Mouse (Mus musculus) heart, embryonic 12.5 days (tissue): ENCODE data around the gene Cux1. TPM values are rescaled to one million over a fixed set of nuclear protein-coding genes. Genes with fewer than 3 reads are reported as not detected.

Source experiments
- ATAC-seq: fragments of 200-750 bp; cut with Nextera tagmentation; 2 replicates; pipeline ENCODE4 v1.8.0; 2017; ENCODE audit warnings: moderate TSS enrichment, moderate library complexity; ENCODE audit not compliant: insufficient number of reproducible peaks, low FRiP score
- H3K27ac ChIP-seq: fragments of 300-500 bp; sonication (generic); 2 replicates; pipeline ENCODE4 v1.5.1; 2016; ENCODE audit warnings: mild to moderate bottlenecking, moderate library complexity; ENCODE audit not compliant: poor library complexity, severe bottlenecking
- H3K27me3 ChIP-seq: fragments of 300-500 bp; sonication (generic); replicated peaks from 2 replicates; pipeline ENCODE4 v1.6.1; 2016; ENCODE audit warnings: mild to moderate bottlenecking, moderate library complexity
- H3K36me3 ChIP-seq: fragments of 300-500 bp; sonication (generic); 2 replicates; pipeline ENCODE4 v1.6.1; 2016; ENCODE audit warnings: mild to moderate bottlenecking, moderate library complexity
- H3K4me1 ChIP-seq: fragments of 300-500 bp; sonication (generic); replicated peaks from 2 replicates; pipeline ENCODE4 v1.6.1; 2016; ENCODE audit warnings: mild to moderate bottlenecking
- H3K4me2 ChIP-seq: fragments of 300-500 bp; sonication (generic); 2 replicates; pipeline ENCODE4 v1.6.1; 2016; ENCODE audit warnings: mild to moderate bottlenecking, moderate library complexity
- H3K4me3 ChIP-seq: fragments of 300-500 bp; sonication (generic); 2 replicates; pipeline ENCODE4 v1.5.1; 2016; ENCODE audit warnings: mild to moderate bottlenecking
- H3K9ac ChIP-seq: fragments of 300-500 bp; sonication (generic); 2 replicates; pipeline ENCODE4 v1.6.1; 2016; ENCODE audit warnings: mild to moderate bottlenecking, moderate library complexity
- H3K9me3 ChIP-seq: fragments of 300-500 bp; sonication (generic); replicated peaks from 2 replicates; pipeline ENCODE4 v1.6.1; 2016; ENCODE audit warnings: mild to moderate bottlenecking, moderate library complexity
- WGBS: fragments of 180-500 bp; shearing (Covaris S2); methylation state at CpG from one replicate; pipeline ENCODE4 v1.1.7; 2016; 5-methylcytosine and 5-hydroxymethylcytosine counted together
- polyA plus RNA-seq: library from polyadenylated mRNA; unstranded; fragments of >200 nt; fragmentation: Nextera tagmentation; extraction: Ambion mirVana; gene quantifications from 2 replicates; pipeline ENCODE4 v1.2.1, GENCODE M21; 2016

The Cux1 gene
- polyA plus RNA-seq, 1 experiment from 2014 or later = 81.0 TPM

DNA sequence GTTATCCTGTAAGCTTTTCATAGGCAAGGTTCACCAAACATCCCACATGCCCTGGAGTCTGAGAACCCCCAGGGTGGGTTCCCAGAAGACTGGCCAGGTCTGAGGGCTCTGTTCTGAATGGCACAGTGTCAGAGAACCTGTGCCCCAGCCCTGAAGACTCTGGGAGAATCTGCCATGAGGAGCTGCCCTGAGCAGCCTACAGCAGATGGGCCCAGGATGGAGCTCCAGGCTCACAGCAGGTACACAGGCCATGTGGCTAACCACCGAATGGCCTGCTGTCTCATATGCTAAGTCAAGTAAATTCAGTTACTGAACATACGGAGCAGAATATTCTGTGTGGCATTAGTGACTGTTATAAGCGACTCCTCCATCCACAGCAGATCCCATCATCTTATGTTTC, 80.9 kb downstream of the Cux1 start:
- H3K27ac ChIP-seq = no peak overlapping the region
- peaks cover 45% of the 10 kb centered on the region for H3K4me1 ChIP-seq
- no peak overlapping the region for H3K9ac ChIP-seq
- no peaks in the 10 kb centered on the region for H3K9me3 ChIP-seq
- WGBS = 91% methylated on average over 3 of the region's 3 CpGs
- no peak overlapping the region for H3K4me2 ChIP-seq
- H3K27me3 ChIP-seq = no peaks in the 10 kb centered on the region
- ATAC-seq = no peak
- H3K36me3 ChIP-seq = peaks cover 22% of the 10 kb centered on the region
- H3K4me3 ChIP-seq = no peak overlapping the region

DNA sequence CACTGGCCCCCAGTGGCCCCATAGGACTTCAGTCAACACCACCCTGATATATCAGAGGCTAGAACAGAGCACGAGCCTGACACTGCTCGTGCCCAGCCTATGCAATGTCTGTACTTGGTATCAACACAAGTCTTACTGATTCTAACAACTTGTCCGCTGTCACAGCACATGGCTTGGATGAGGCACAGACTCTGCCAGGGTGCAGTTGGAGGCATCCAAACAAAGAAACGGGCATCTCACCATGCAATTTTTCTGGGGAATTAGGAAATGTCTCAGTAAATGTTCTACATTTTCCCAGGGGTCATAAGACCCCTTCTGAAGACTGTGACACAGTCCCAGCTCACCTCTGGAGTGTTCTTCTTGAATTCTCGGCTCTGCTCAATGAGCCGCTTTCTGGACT, 81.9 kb downstream of the Cux1 start:
- H3K36me3 ChIP-seq = peaks cover 22% of the 10 kb centered on the region
- H3K4me3 ChIP-seq = no peak overlapping the region
- no peak overlapping the region for H3K4me2 ChIP-seq
- no peaks in the 10 kb centered on the region for H3K9me3 ChIP-seq
- H3K27me3 ChIP-seq = no peaks in the 10 kb centered on the region
- no peak for ATAC-seq
- no peak overlapping the region for H3K27ac ChIP-seq
- H3K9ac ChIP-seq = no peak overlapping the region
- WGBS = 82% methylated on average over 6 of the region's 6 CpGs
- H3K4me1 ChIP-seq = peaks cover 44% of the 10 kb centered on the region

DNA sequence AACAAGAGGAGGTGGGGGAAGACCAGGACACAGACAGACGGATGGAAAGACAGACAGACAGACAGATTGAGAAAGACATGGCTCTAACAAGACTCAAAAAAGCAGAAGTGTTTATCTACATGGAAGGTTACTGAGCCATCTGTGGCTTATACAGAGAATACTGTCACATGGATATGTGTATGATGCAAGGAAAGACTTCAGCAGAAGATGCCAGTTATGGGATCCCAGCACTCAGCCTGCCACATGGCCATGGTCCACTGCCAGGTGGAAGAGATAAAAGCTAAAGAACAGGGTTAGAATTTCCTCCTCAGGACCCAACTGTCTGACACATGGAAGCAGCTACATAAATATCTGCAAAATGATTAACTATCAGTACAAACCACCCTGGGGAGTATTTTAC, 84.9 kb downstream of the Cux1 start:
- Histone ChIP-seq H3K27ac (no peak overlapping the region; the same call in 1 of the 2 replicates), H3K4me1 (peaks cover 43% of the 10 kb centered on the region), H3K9ac (no peak overlapping the region), H3K36me3 (peaks cover 22% of the 10 kb centered on the region), H3K9me3 (no peaks in the 10 kb centered on the region), H3K27me3 (no peaks in the 10 kb centered on the region), H3K4me2 (no peak overlapping the region), H3K4me3 (no peak overlapping the region)
- WGBS = 83% methylated on average over 1 of the region's 1 CpGs
- ATAC-seq = no peak

DNA sequence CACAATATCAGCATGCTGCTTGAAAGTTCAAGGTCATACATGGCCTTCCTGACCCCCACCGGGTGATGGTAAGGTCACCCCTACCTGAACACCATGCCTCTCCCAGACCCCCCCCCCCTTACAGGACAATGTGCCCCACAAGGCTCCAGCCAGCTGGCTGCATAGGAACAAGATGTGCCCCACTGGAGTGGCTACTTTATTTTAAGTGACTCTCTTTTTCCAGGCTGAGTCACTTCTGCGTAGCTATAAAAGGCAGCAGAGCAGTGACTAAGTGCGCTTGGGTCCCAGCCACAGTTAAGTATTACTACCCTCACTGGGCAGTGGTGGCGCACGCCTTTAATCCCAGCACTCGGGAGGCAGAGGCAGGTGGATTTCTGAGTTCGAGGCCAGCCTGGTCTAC, 86.7 kb downstream of the Cux1 start:
- Histone ChIP-seq H3K4me2 (no peak overlapping the region), H3K4me3 (no peak overlapping the region), H3K36me3 (peaks cover 18% of the 10 kb centered on the region), H3K4me1 (peaks cover 50% of the 10 kb centered on the region), H3K9me3 (no peaks in the 10 kb centered on the region), H3K27ac (peak overlapping the region; percentile 73), H3K27me3 (no peaks in the 10 kb centered on the region), H3K9ac (no peak overlapping the region)
- ATAC-seq = peak; percentile 67
- 67% methylated on average over 7 of the region's 7 CpGs for WGBS

DNA sequence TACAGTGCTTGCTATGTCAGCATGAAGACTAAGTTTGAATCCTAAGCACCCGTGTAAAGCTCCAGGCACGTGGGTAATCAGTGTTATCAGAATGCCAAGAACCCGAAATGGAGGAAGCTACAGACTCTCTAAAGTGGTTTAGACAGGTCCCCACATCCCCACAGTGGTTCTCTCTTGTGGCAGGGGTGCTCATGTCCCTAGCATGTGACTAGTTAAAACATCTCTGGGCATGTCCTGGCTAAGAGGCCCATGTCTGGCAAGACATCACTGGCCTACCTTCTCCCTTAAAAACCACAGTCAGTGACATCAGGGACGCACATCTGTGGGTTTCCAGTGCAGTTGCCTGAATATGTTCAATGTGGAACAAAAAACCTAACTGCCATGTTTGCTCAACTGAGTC, 87.5 kb downstream of the Cux1 start:
- Histone ChIP-seq H3K9ac (0 out of 2 replicates have a peak overlapping the region, but pooled peaks have one; percentile 15), H3K27ac (peak overlapping the region; percentile 73), H3K4me3 (no peak overlapping the region), H3K27me3 (no peaks in the 10 kb centered on the region), H3K4me1 (peaks cover 56% of the 10 kb centered on the region), H3K36me3 (peaks cover 11% of the 10 kb centered on the region), H3K4me2 (no peak overlapping the region), H3K9me3 (no peaks in the 10 kb centered on the region)
- 52% methylated on average over 4 of the region's 4 CpGs for WGBS
- ATAC-seq = no peak

DNA sequence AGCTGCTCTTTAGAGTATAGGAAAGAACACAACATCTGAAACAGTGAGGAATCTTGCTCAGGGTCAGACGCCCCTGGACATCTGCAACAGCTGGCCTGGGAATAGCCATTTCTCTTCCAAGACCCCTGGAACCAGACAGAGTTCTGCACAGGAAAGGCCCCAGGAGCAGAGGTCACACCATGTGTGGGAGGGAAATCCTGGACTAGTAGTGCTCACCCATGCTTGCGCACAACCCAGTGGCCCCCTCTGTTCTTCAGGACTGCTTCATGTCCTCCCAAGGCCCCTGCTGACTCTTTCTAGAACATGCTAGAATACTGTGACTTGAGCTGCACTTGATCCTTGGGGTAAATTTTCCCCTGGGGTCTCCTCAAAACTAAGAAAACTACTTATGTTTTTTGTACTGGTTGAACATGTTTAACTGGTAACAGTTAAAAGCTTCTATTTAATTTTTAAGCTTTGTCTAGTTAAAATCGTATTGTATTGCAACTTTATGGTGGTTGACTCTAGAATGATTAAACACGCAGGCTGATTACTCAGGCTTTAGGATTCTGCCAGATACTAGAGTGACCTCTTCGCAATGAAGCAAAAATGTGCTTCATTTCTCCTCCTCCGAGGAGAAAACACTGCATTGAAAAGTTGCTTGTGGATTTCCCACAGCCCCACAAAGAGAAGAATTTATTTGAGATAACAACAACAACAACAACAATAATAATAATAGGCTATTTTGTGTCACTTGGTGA, 88.1 kb downstream of the Cux1 start:
- no peak for ATAC-seq
- 78% methylated on average over 6 of the region's 6 CpGs for WGBS
- Histone ChIP-seq H3K9ac (no peak overlapping the region), H3K4me3 (no peak overlapping the region), H3K9me3 (no peaks in the 10 kb centered on the region), H3K27me3 (no peaks in the 10 kb centered on the region), H3K36me3 (peaks cover 6% of the 10 kb centered on the region), H3K4me2 (no peak overlapping the region), H3K27ac (0 out of 2 replicates have a peak overlapping the region, but pooled peaks have one; percentile 26), H3K4me1 (peaks cover 61% of the 10 kb centered on the region)

DNA sequence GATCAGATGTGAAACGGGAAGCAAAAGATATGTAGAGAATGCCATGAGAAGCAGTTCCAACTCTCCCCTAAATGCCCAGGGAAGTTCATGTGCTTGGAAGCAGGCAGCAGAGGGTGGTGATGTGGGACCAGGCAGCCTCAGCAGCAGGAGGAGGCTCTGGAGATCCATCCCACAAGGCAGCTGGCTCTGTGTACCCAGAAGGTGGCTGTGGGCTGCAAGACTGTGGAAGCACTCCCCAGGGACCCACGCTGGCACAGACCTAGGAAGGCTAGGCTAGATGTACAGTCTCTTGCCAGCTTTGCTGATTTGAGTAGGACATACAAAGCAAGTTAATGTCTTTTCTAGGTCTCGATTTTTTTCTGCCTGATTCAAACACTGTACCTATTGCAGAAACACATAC, 91.0 kb downstream of the Cux1 start:
- H3K4me2 ChIP-seq = no peak overlapping the region
- ATAC-seq = no peak
- no peaks in the 10 kb centered on the region; the same call in 1 of the 2 replicates for H3K36me3 ChIP-seq
- H3K9ac ChIP-seq = no peak overlapping the region
- no peaks in the 10 kb centered on the region for H3K9me3 ChIP-seq
- peaks cover 86% of the 10 kb centered on the region for H3K4me1 ChIP-seq
- peak overlapping the region; percentile 59 for H3K27ac ChIP-seq
- WGBS = 60% methylated on average over 3 of the region's 3 CpGs
- no peak overlapping the region for H3K4me3 ChIP-seq
- no peaks in the 10 kb centered on the region for H3K27me3 ChIP-seq

DNA sequence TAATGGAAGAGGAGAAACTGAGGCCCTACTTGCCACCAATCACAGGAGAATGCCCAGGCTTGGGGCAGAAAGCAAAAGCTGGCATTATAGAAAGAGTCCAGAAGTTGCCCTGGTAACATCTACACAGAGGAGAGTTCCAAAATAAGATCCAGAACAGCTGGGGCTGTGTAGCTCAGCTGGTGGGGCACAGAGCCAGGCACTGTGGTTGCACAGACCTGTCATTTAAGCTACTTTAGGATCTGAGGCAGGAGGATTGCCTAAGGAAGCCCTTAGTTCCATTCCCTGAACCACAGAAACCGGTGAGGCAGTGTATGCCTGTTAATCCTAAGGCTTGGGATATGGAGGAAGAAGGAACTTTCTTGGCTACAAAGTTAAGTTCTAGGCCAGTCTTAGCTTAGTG, 92.1 kb downstream of the Cux1 start:
- H3K9me3 ChIP-seq = no peaks in the 10 kb centered on the region
- ATAC-seq = no peak
- H3K27ac ChIP-seq = no peak overlapping the region
- no peak overlapping the region for H3K4me3 ChIP-seq
- no peaks in the 10 kb centered on the region; the same call in 1 of the 2 replicates for H3K36me3 ChIP-seq
- H3K27me3 ChIP-seq = no peaks in the 10 kb centered on the region
- H3K4me1 ChIP-seq = peaks cover 88% of the 10 kb centered on the region
- H3K4me2 ChIP-seq = no peak overlapping the region
- 86% methylated on average over 1 of the region's 1 CpGs for WGBS
- no peak overlapping the region for H3K9ac ChIP-seq

DNA sequence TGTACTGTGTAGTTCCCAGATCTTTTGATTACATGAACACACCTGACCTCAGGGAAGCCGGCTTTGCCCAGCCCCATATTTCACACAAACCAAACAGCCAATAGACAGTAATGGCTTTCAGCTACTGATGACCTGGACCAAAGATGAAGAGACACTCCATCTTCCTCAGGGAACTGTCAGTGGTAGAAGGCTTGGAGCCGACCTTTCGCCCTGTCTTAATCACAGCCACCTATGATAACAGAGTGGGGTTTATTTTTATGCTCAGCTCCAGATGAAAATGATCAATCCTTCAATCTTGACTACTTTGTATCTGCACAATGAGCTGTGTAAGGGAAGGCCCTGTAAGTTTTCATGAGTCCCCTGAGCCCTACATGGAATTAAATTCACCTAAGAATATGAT, 93.2 kb downstream of the Cux1 start:
- no peak for ATAC-seq
- H3K4me1 ChIP-seq = peaks cover 87% of the 10 kb centered on the region
- no peaks in the 10 kb centered on the region for H3K27me3 ChIP-seq
- no peak overlapping the region for H3K9ac ChIP-seq
- no peaks in the 10 kb centered on the region for H3K9me3 ChIP-seq
- no peaks in the 10 kb centered on the region; the same call in 1 of the 2 replicates for H3K36me3 ChIP-seq
- H3K4me3 ChIP-seq = no peak overlapping the region
- WGBS = 61% methylated on average over 3 of the region's 3 CpGs
- no peak overlapping the region for H3K4me2 ChIP-seq
- H3K27ac ChIP-seq = peak overlapping the region; percentile 54

DNA sequence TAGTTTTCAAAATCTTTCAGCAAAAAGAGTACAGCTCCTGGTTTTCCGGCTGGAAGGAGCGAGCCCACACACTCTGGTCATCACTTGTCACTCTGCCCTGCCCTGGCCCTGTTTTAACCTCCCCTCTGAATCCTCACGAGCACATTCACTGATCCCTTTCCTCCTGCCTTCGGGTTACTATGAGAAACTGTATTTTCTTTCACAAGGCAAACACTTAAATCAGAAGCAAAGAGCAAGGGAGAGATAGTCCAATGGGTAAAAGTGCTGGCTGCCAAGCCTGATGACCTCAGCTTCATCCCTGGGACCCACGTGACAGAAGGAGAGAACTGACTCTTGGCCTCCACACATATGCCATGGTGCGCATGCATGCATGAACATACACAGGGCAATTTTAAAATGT, 94.0 kb downstream of the Cux1 start:
- Histone ChIP-seq H3K4me3 (no peak overlapping the region), H3K4me2 (peak overlapping the region; percentile 33), H3K9me3 (no peaks in the 10 kb centered on the region), H3K27ac (peak overlapping the region; percentile 92), H3K36me3 (no peaks in the 10 kb centered on the region; the same call in 1 of the 2 replicates), H3K4me1 (peaks cover 87% of the 10 kb centered on the region), H3K27me3 (no peaks in the 10 kb centered on the region), H3K9ac (peak overlapping the region; percentile 47; the same call in 1 of the 2 replicates)
- WGBS = 22% methylated on average over 6 of the region's 6 CpGs
- ATAC-seq = peak; percentile 53

DNA sequence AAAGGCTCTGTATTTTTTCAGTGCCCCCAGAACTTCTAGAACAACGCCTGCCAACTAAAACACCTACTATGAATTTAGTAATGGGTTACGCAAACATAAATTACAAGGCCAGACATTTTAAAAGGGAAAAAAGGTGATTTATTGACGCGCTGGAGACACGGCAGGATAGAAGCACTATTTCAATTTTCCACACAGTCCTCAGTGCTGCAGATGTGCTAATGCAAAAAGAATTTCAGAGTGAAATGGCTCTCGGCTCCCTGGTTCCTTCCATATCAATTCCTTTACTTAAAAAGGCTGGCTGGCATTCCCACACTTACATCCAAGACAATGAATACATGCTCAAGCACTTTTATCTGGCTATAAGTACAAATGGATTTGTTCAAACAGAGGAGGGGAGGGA, 94.4 kb downstream of the Cux1 start:
- peak overlapping the region; percentile 33 for H3K4me2 ChIP-seq
- 0 out of 2 replicates have a peak, but pooled peaks have one; percentile 33 for ATAC-seq
- WGBS = 48% methylated on average over 6 of the region's 6 CpGs
- no peaks in the 10 kb centered on the region for H3K27me3 ChIP-seq
- peaks cover 87% of the 10 kb centered on the region for H3K4me1 ChIP-seq
- H3K27ac ChIP-seq = peak overlapping the region; percentile 92
- H3K9ac ChIP-seq = no peak overlapping the region
- H3K9me3 ChIP-seq = no peaks in the 10 kb centered on the region
- no peak overlapping the region for H3K4me3 ChIP-seq
- H3K36me3 ChIP-seq = no peaks in the 10 kb centered on the region; the same call in 1 of the 2 replicates
